Mouse (Mus musculus): Measurements from ENCODE around the gene A930033H14Rik. TPM values are rescaled to one million over a fixed set of nuclear protein-coding genes. Genes with fewer than 3 reads are reported as not detected.

A930033H14Rik gene
- polyA plus RNA-seq, 1 experiment = 1.9 TPM

DNA sequence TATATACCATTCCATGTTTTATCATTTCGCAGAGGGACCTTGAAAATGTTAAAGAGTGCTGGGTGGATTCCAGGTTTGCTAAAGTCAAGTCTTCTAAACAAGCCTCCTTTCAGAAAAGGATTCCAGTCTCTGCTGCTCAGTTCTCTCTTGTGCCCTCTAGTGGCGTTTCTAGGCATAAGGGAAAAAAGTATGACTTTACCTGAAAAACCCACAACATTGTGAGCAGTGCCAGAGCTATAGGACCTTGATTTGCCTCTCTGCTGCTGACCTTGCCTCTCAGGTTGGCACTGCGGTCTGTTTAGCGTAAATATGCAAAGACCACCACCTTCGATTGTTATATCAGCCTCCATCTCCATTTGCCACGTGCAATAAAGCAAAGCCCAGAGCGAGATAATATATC lies 47.8 kb downstream of the A930033H14Rik start:
- Histone ChIP-seq H3K4me1 (ENCODE audit: control insufficient read depth, insufficient read depth, low read length) (peaks cover 2% of the 10 kb centered on the region), H3K4me3 (ENCODE audit: insufficient read depth, low read length) (no peak overlapping the region), H3K27ac (ENCODE audit: insufficient read depth, low read length) (no peak overlapping the region)
- TF ChIP-seq CTCF (IDR thresholded peaks at IDR 0.05; ENCODE audit: extremely low read depth, insufficient read depth, low read length) (0 out of 2 replicates have a peak, but pooled peaks have one; percentile 36), POLR2A (IDR thresholded peaks at IDR 0.05; ENCODE audit: extremely low read depth, insufficient read depth, low read length) (no peak)

DNA sequence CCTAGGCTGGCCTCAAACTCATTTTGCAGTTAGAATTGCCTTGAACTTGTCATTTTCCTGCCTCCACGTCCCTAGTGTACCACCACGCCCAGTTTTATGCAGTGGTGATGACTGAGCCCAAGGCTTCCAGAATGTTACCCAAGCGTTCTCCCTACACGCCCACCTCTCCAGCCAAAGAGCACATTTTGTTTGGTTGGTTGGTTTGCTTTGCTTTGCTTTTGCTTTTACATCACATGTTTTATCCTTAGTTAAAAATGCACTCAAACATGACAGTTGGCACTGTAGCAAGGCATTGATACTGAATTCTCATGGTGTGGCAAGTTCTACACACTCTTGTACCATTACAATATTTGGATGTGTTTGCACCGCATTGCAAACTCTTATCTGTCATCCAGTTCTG lies 49.7 kb downstream of the A930033H14Rik start:
- Histone ChIP-seq H3K4me3 (ENCODE audit: insufficient read depth, low read length) (no peak overlapping the region), H3K27ac (ENCODE audit: insufficient read depth, low read length) (no peak overlapping the region), H3K4me1 (ENCODE audit: control insufficient read depth, insufficient read depth, low read length) (peaks cover 2% of the 10 kb centered on the region)
- TF ChIP-seq POLR2A (IDR thresholded peaks at IDR 0.05; ENCODE audit: extremely low read depth, insufficient read depth, low read length) (no peak), CTCF (IDR thresholded peaks at IDR 0.05; ENCODE audit: extremely low read depth, insufficient read depth, low read length) (no peak)

DNA sequence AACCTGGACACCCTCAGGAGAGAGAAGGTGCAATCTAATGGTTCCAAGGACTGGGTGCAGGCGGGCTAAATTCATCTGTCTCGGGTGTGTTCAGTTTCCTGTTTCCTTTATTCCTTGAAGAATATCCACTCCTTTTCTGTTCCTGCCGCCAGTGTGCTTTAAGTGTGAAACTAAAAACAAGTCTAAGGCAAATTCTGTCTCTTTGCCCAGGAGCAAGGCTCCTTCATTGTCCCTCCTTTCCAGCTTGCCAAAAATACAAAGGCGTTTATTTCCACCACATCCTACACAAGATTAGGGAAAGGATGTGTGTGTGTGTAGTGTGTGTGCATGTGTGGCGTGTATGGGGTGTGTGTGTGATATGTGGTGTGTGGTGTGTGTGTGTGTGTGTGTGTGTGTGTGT lies 50.3 kb downstream of the A930033H14Rik start:
- Histone ChIP-seq H3K4me3 (ENCODE audit: insufficient read depth, low read length) (no peak overlapping the region), H3K27ac (ENCODE audit: insufficient read depth, low read length) (no peak overlapping the region), H3K4me1 (ENCODE audit: control insufficient read depth, insufficient read depth, low read length) (peaks cover 2% of the 10 kb centered on the region)
- TF ChIP-seq POLR2A (IDR thresholded peaks at IDR 0.05; ENCODE audit: extremely low read depth, insufficient read depth, low read length) (no peak), CTCF (IDR thresholded peaks at IDR 0.05; ENCODE audit: extremely low read depth, insufficient read depth, low read length) (no peak)

DNA sequence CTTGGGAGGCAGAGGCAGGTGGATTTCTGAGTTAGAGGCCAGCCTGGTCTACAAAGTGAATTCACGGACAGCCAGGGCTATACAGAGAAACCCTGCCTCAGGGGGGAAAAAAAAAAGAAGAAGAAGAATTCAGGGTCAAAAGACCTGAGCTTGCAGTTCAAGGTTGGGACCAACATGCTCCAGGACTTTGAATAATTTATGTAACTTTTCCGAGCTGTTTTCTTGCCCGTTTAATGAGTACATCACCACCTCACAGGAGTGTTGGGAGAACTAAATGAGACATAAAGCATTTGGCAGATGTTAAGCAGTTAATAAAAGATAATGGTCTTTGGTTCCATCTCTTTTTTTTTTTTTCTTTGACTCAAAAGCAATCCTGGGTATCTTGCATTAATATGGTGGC lies 51.4 kb downstream of the A930033H14Rik start:
- Histone ChIP-seq H3K27ac (ENCODE audit: insufficient read depth, low read length) (no peak overlapping the region), H3K4me3 (ENCODE audit: insufficient read depth, low read length) (no peak overlapping the region), H3K4me1 (ENCODE audit: control insufficient read depth, insufficient read depth, low read length) (peaks cover 2% of the 10 kb centered on the region)
- TF ChIP-seq POLR2A (IDR thresholded peaks at IDR 0.05; ENCODE audit: extremely low read depth, insufficient read depth, low read length) = no peak
- no peak for TF ChIP-seq CTCF (IDR thresholded peaks at IDR 0.05; ENCODE audit: extremely low read depth, insufficient read depth, low read length)

DNA sequence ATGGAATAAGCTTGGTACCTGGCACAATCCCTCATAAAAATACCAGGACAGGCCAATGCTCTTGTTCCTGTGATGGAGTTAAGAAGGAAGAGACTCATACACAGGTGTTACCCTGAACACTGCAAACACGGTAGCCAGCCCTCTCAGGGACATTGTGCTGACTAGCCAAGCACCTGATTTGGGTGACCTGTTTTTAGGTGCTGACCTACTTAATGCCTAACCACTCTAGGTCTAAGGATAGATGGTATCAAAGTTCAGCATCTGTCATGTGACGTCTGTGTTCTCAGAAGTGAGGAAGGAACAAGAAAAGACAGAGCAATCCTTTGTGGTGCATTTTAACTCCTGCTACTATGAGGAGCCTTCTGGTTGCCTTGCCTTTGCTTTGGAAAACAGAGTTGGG lies 52.0 kb downstream of the A930033H14Rik start:
- Histone ChIP-seq H3K4me3 (ENCODE audit: insufficient read depth, low read length) (no peak overlapping the region), H3K27ac (ENCODE audit: insufficient read depth, low read length) (no peak overlapping the region), H3K4me1 (ENCODE audit: control insufficient read depth, insufficient read depth, low read length) (peaks cover 2% of the 10 kb centered on the region)
- TF ChIP-seq CTCF (IDR thresholded peaks at IDR 0.05; ENCODE audit: extremely low read depth, insufficient read depth, low read length) (no peak), POLR2A (IDR thresholded peaks at IDR 0.05; ENCODE audit: extremely low read depth, insufficient read depth, low read length) (no peak)

Other genes with a start within 250 kb of the A930033H14Rik start
- 4.6 and 4.7 TPM in 2 replicates for gene Rhobtb1, start 61.7 kb downstream of the A930033H14Rik start, polyA plus RNA-seq (2012; rRNA removed)
- 0.95 and 2.5 TPM in 2 replicates for gene Cdk1, start 139.8 kb upstream of the A930033H14Rik start, polyA plus RNA-seq (2012; rRNA removed)
- gene Ank3, start 185.7 kb upstream of the A930033H14Rik start, polyA plus RNA-seq (2012; rRNA removed) = 187 and 188 TPM in 2 replicates

All from cortical plate, adult 2 months (tissue).